Mouse (Mus musculus) ES-CJ7 (cell line): ENCODE measurements around the gene Marc2.

Experiments used
- DNase-seq: peaks from one replicate; pipeline ENCODE4 v3.0.0; 2011; ENCODE audit warnings: low read depth, low spot score

Gene Marc2

GRCm38 (mm10) chr1:184809578-184810001 lies 36.7 kb downstream of the Marc2 start:
- DNase-seq, result no peak

GRCm38 (mm10) chr1:184808418-184809012 lies 37.7 kb downstream of the Marc2 start:
- DNase-seq, result no peak

GRCm38 (mm10) chr1:184807627-184808417 lies 38.4 kb downstream of the Marc2 start:
- no peak for DNase-seq

- no peak for DNase-seq
Observed at GRCm38 (mm10) chr1:184807123-184807522, 39.1 kb downstream of the Marc2 start.

GRCm38 (mm10) chr1:184805749-184806148 lies 40.5 kb downstream of the Marc2 start:
- no peak for DNase-seq

- DNase-seq, result peak; percentile 86
Observed at GRCm38 (mm10) chr1:184793163-184793876, 52.9 kb downstream of the Marc2 start.

GRCm38 (mm10) chr1:184791109-184791508 lies 55.1 kb downstream of the Marc2 start:
- DNase-seq, result peak; percentile 36

- peak; percentile 77 for DNase-seq
Observed at GRCm38 (mm10) chr1:184786376-184787151, 59.7 kb downstream of the Marc2 start.

- no peak for DNase-seq
Observed at GRCm38 (mm10) chr1:184783641-184784040, 62.6 kb downstream of the Marc2 start.

GRCm38 (mm10) chr1:184782161-184782513 lies 64.1 kb downstream of the Marc2 start:
- DNase-seq, result no peak

GRCm38 (mm10) chr1:184781286-184782160 lies 64.7 kb downstream of the Marc2 start:
- no peak for DNase-seq

- DNase-seq, result no peak
Observed at GRCm38 (mm10) chr1:184778157-184778556, 68.1 kb downstream of the Marc2 start.

- DNase-seq, result peak; percentile 54
Observed at GRCm38 (mm10) chr1:184777061-184777795, 69.0 kb downstream of the Marc2 start.

- no peak for DNase-seq
Observed at GRCm38 (mm10) chr1:184775289-184775688, 71.0 kb downstream of the Marc2 start.

- DNase-seq, result peak; percentile 13
Observed at GRCm38 (mm10) chr1:184771891-184772249, 74.4 kb downstream of the Marc2 start.

- peak; percentile 86 for DNase-seq
Observed at GRCm38 (mm10) chr1:184771202-184771890, 74.9 kb downstream of the Marc2 start.

GRCm38 (mm10) chr1:184763866-184764265 lies 82.4 kb downstream of the Marc2 start:
- no peak for DNase-seq
